Mouse (Mus musculus) heart, postnatal 4 days (tissue): ENCODE data around the gene Cyp26a1. TPM values are rescaled to one million over a fixed set of nuclear protein-coding genes. Genes with fewer than 3 reads are reported as not detected.

Experiments used
- DNase-seq: peaks from one replicate; pipeline ENCODE4 v3.0.0; 2021
- total RNA-seq, 2 experiments: library from RNA; stranded (reverse); gene quantifications; 2 replicates each; pipeline ENCODE4 v1.2.3; 2021

The Cyp26a1 gene
- total RNA-seq = under 1 TPM; 0.38 to 0.88 TPM

- no peak for DNase-seq
Measured at GRCm38 (mm10) chr19:37697651-37698272, at the start of gene Cyp26a1. Cyp26a1 (plus strand) TSS chr19:37697798.

GRCm38 (mm10) chr19:37647994-37648393 lies 49.6 kb upstream of the Cyp26a1 start:
- no peak for DNase-seq

GRCm38 (mm10) chr19:37650526-37650925 lies 47.1 kb upstream of the Cyp26a1 start:
- no peak for DNase-seq

GRCm38 (mm10) chr19:37654012-37654411 lies 43.6 kb upstream of the Cyp26a1 start:
- DNase-seq = no peak

- no peak for DNase-seq
Measured at GRCm38 (mm10) chr19:37656441-37656840, 41.2 kb upstream of the Cyp26a1 start.

GRCm38 (mm10) chr19:37665256-37665655 lies 32.3 kb upstream of the Cyp26a1 start:
- no peak for DNase-seq

- DNase-seq = no peak
Measured at GRCm38 (mm10) chr19:37667855-37668594, 29.6 kb upstream of the Cyp26a1 start.

GRCm38 (mm10) chr19:37668657-37669056 lies 28.9 kb upstream of the Cyp26a1 start:
- DNase-seq = no peak

GRCm38 (mm10) chr19:37669486-37669885 lies 28.1 kb upstream of the Cyp26a1 start:
- DNase-seq = no peak

- DNase-seq = no peak
Measured at GRCm38 (mm10) chr19:37673393-37673792, 24.2 kb upstream of the Cyp26a1 start.

- DNase-seq = no peak
Measured at GRCm38 (mm10) chr19:37685281-37685680, 12.3 kb upstream of the Cyp26a1 start, which contains the start of gene Cyp26c1. Cyp26c1 (plus strand) TSS chr19:37685581.

GRCm38 (mm10) chr19:37686347-37686746 lies 11.3 kb upstream of the Cyp26a1 start:
- DNase-seq = no peak

- DNase-seq = peak; percentile 39
Measured at GRCm38 (mm10) chr19:37686941-37687850, 10.4 kb upstream of the Cyp26a1 start.

- DNase-seq = no peak
Measured at GRCm38 (mm10) chr19:37689478-37689877, 8.1 kb upstream of the Cyp26a1 start.

- peak; percentile 20 for DNase-seq
Measured at GRCm38 (mm10) chr19:37690716-37691115, 6.9 kb upstream of the Cyp26a1 start.

- DNase-seq = peak; percentile 41
Measured at GRCm38 (mm10) chr19:37692879-37693278, 4.7 kb upstream of the Cyp26a1 start.

GRCm38 (mm10) chr19:37695146-37695545 lies 2.5 kb upstream of the Cyp26a1 start:
- no peak for DNase-seq

GRCm38 (mm10) chr19:37695762-37696602 lies 1.6 kb upstream of the Cyp26a1 start:
- DNase-seq = no peak

GRCm38 (mm10) chr19:37696603-37697334 lies 829 bp upstream of the Cyp26a1 start:
- DNase-seq = no peak

- no peak for DNase-seq
Measured at GRCm38 (mm10) chr19:37697335-37697636, 312 bp upstream of the Cyp26a1 start.
